Mouse (Mus musculus): ENCODE data around the gene Tmprss11e. TPM values are rescaled to one million over a fixed set of nuclear protein-coding genes. Genes with fewer than 3 reads are reported as not detected.

Tmprss11e gene
- total RNA-seq, 1 experiment from 2014 or later, result not detected

Other genes with a start within 250 kb of the Tmprss11e start
- gene Tmprss11g, start 227.2 kb downstream of the Tmprss11e start, total RNA-seq (2021), result not detected in 2 replicates
- not detected in 2 replicates for gene Tmprss11f, start 113.4 kb downstream of the Tmprss11e start, total RNA-seq (2021)
- not detected in 2 replicates for gene Tmprss11b, start 69.5 kb downstream of the Tmprss11e start, total RNA-seq (2021)
- 55.5 and 61.1 TPM in 2 replicates for gene Ythdc1, start 58.4 kb upstream of the Tmprss11e start, total RNA-seq (2021)
- 1.7 TPM in 1 of 2 replicates, not detected in the other for gene Ugt2b34, start 161.1 kb upstream of the Tmprss11e start, total RNA-seq (2021)
- gene Ugt2b1, start 180.7 kb upstream of the Tmprss11e start, total RNA-seq (2021), result 5.9 TPM in 1 of 2 replicates, not detected in the other